Mouse (Mus musculus) olfactory bulb, adult 2 months (tissue): ENCODE measurements around the gene Ubr1.

Experiments used
- CTCF ChIP-seq: fragments of 200-500 bp; IDR thresholded peaks from 2 replicates; pipeline ENCODE4 v1.5.1; 2012; ENCODE audit warnings: low read depth, mild to moderate bottlenecking, low read length, moderate library complexity; ENCODE audit not compliant: insufficient read depth
- POLR2A ChIP-seq: fragments of 200-500 bp; IDR thresholded peaks from 2 replicates; pipeline ENCODE4 v1.6.1; 2012; ENCODE audit warnings: mild to moderate bottlenecking, low read depth, low read length, moderate library complexity; ENCODE audit not compliant: insufficient read depth

DNA sequence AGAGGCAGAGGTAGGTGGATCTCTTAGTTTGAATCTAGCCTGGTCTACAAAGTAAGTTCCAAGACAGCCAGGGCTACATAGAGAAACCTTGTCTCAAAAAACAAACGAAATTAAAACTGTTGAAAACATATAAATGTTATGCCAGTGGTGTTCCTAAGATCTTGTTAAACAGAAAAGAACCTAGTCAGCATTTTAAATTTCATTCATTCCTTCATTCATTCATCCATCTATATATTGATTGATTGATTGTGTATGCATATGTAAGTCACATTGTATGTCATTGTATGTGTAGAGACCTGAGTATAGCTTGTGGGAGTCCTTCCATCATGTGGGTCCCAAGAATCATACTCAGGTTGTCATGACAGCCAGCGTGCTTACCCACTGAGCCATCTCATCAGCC, 45.0 kb upstream of the Ubr1 start:
- TF ChIP-seq CTCF (no peak), POLR2A (no peak)
